Mouse (Mus musculus): ENCODE measurements around the gene Grpr. TPM values are rescaled to one million over a fixed set of nuclear protein-coding genes. Genes with fewer than 3 reads are reported as not detected.

Gene Grpr
- not detected for polyA plus RNA-seq (2017; shearing (Covaris generic))

DNA sequence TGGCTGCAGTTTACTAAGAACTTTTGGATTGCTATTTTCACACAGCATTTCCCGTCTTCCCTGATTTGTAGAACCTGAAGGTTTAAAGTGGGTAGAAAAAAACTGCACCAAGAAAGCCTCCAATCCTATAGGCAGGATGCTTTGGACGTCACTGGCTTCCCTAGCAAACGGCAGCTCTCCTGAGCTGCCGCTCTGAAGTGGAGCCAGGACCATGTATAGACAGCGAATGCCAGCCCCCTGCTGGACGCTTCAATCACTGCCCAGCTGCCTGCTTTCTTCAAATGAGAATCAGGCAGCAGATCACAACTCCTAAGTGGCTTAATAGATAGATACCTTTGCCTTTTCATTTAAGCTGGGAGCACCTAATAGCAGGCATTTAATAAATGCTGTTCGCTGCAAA, at the start of gene Grpr:
Gene Grpr (minus strand): TSS at position 12 of the 400 bp plus-strand sequence.

Other genes with a start within 250 kb of the Grpr start
- gene Rnf138rt1, start 211.7 kb upstream of the Grpr start, polyA plus RNA-seq (2017; shearing (Covaris generic)), result not detected